Mouse (Mus musculus) lung, postnatal 14 days (tissue): Measurements from ENCODE around the gene Ppt2.

Experiments used
- DNase-seq: peaks from one replicate; pipeline ENCODE4 v3.0.0; 2021

The Ppt2 gene

DNA sequence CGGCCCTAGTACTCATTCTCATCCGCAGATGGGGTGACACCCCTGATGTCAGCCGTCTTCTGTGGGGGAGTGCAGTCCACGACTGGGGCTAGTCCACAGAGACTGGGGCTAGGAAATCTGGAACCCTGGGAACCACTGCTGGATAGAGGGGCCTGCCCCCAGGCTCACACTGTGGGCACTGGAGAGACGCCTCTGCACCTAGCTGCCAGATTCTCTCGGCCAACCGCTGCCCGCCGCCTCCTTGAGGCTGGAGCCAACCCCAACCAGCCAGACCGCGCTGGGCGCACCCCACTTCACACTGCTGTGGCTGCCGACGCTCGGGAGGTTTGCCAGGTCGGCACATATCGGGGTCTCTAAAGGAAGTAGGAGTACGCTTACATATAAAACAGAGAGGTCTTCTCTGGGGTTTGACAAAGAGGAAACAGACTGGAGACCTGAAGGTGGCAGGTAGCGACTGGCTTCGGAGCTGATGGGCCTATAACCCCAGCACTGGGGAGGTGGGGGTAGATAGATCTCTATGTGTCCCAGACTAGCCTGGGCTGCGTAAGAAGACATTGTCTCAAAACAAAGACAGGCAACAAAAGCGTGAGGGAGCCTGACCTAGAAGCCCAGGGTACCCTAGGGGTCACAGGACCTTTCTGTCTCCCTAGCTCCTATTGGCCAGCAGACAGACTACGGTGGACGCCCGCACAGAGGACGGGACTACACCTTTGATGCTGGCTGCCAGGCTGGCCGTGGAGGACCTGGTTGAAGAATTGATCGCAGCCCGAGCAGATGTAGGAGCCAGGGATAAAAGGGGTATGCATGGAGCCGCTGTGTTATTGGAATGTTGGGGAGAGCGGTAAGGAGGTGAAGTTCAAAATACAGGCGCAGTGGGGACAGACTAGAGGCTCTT, 42.2 kb downstream of the Ppt2 start:
- DNase-seq = no peak

DNA sequence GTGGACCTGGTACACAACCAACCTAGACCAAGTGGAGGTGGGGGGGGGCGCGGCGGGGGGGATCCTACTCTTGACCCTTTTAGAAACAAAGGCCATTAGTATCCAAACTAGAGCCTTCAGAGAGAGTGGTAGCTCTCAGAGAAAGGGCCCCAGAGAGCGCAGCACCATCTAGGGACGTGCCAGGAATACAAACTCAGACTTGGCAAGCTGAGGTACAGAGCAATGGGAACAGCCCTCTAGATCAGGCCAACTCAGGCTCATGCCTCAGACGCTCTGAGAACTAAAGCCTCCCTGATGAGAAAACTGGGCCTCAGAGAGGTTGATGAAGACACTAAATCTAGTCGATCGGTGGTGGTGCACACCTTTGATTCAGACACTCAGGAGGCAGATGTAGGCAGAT, 43.2 kb downstream of the Ppt2 start:
- no peak for DNase-seq

DNA sequence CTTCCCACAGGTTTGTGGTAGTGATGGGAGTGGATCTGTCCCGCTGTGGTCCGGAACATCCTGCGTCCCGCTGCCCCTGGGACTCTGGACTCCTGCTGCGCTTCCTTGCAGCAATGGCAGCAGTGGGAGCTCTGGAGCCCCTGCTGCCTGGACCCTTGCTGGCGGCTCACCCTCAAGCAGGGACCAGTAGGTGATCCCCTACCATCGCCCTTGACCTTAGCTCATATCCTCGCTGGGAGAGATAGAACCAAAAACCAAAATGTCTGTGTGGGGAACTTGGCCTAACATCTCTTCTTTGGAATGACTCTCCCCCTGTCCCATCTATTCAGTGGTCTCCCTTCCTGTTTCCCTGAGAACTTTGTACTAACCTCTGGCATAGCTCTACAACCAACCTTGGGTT, 44.5 kb downstream of the Ppt2 start:
- no peak for DNase-seq

DNA sequence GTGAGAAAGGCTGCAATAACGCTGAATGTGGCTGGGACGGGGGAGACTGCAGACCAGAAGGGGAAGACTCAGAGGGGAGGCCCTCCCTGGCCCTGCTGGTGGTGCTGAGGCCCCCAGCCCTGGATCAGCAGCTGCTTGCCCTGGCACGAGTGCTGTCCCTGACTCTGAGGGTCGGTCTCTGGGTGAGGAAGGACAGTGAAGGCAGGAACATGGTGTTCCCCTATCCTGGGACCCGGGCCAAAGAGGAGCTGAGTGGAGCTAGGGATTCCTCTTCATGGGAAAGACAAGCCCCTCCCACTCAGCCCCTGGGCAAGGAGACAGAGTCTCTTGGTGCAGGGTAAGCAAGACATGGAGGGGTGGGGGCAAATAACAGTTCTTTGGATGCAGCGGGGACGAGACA, 44.9 kb downstream of the Ppt2 start:
- DNase-seq = no peak

DNA sequence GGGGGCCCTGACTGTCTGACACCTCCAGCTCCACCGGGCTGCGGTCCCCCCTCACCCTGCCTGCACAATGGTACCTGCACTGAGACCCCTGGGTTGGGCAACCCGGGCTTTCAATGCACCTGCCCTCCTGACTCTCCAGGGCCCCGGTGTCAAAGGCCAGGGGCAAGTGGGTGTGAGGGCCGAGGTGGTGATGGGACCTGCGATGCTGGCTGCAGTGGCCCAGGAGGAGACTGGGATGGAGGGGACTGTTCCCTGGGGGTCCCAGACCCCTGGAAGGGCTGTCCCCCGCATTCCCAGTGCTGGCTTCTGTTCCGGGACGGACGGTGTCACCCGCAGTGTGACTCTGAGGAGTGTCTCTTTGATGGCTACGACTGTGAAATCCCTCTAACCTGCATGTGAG, 45.8 kb downstream of the Ppt2 start:
- DNase-seq = no peak

DNA sequence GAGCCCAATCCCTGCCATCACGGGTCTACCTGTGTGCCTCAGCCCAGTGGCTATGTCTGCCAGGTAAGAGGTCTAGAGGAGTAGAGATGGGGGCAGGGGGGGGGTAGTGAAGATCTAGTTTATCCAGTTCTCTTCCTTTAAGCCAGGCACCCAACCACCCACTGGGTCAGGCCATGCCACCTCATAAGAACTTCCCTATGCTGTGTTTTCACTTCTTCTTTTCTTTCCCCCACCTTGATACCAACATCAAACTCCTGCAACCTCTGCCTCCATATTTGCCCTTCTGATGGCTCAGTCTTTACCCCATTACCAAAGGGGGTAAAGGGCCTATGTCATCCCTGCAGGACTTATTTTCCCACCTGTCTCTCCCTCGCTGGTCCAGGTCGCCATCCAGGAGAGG, 50.2 kb downstream of the Ppt2 start:
- DNase-seq = no peak

DNA sequence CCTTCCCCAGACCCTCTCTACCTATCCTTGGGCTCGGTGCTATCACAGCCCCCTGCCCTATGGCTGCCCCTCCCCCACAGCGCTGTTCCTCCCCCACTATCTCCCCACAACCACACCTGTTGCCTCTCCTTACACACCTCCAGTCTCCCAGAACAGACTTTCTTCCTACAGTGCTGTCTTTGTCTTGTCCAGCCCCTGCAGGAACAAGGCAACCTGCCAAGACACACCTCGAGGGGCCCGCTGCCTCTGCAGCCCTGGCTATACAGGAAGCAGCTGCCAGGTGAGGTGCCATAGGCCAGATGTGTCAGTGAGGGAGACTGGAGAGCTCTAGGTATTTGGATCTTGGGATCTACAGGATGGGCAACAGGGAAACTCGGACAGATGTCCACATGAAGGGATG, 51.7 kb downstream of the Ppt2 start:
- DNase-seq = no peak

DNA sequence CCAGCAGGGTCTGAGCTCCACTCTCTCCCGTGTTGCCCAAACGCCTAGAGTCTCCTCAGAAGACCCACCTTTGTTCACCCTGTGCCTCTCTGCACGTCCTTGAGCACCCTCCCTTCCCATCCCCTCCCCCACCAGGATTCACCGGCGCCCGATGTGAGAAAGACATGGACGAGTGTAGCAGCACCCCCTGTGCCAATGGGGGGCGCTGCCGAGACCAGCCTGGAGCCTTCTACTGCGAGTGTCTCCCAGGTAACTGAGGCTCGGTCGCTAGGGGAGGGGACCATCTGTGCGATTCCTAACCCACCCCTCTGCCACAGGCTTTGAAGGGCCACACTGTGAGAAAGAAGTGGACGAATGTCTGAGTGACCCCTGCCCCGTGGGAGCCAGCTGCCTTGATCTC, 55.9 kb downstream of the Ppt2 start:
- no peak for DNase-seq

DNA sequence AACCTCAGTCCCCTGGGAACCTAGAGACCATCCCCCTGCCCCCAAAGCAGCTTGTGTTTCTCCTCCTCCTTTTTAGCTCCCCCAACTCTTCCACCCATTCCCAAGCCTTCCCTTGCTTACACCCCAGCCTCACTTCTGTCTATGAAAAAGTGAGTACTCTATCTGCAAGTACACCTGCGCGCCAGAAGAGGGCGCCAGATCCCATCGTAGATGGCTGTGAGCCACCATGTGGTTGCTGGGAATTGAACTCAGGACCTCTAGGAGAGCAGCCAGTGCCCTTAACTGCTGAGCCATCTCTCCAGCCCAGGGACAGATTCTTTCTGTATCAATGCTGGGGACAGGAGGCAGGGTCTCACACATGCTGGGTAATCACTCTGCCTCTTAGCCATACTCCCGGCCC, 56.4 kb downstream of the Ppt2 start:
- DNase-seq = no peak

DNA sequence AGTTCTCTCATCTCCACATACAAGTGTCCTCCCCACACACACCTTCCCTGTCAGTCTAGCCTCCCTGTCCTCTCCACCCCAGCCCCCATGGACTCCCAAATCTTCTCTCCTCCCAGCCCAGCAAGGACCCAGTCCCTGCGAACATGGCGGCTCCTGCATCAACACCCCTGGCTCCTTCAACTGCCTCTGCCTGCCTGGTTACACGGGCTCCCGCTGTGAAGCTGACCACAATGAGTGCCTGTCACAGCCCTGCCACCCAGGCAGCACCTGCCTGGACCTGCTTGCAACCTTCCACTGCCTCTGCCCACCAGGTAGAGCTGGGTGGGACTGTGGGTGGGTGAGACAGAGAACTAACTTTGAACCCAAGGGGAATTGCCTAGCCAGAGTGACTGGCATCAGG, 58.4 kb downstream of the Ppt2 start:
- no peak for DNase-seq

DNA sequence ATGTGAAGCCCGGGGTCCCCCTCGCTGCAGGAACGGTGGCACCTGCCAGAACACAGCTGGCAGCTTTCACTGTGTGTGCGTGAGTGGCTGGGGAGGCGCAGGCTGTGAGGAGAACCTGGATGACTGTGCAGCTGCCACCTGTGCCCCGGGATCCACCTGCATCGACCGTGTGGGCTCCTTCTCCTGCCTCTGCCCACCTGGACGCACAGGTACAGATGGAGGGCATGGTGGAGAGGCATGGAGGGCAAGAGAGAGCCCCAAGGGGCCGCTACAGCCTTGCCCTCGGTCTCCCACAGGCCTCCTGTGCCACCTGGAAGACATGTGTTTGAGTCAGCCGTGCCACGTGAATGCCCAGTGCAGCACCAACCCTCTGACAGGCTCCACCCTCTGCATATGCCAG, 59.9 kb downstream of the Ppt2 start:
- no peak for DNase-seq

DNA sequence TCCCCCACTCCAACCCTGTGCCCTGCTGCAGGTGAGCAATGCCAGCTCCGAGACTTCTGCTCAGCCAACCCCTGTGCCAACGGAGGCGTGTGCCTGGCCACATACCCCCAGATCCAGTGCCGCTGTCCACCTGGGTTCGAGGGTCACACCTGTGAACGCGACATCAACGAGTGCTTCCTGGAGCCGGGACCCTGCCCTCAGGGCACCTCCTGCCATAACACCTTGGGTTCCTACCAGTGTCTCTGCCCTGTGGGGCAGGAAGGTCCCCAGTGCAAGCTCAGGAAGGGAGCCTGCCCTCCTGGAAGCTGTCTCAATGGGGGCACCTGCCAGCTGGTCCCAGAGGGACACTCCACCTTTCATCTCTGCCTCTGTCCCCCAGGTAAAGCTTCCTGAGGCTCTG, 61.0 kb downstream of the Ppt2 start:
- no peak for DNase-seq
